Mouse (Mus musculus) frontal cortex, adult 2 months (tissue): ENCODE measurements at regions not wholly inside any gene's neighbourhood (a gene's known extent, or its start where the extent isn't known, plus 50 kb on each side); places are given as distances from the start of the nearest gene placed in this dataset.

Experiments
- DNase-seq, 2 experiments: peaks; one replicate each; pipeline ENCODE4 v3.0.0; 2022; ENCODE audit warnings: low spot score in 1 of 2; ENCODE audit errors: extremely low spot score in 1 of 2

DNA sequence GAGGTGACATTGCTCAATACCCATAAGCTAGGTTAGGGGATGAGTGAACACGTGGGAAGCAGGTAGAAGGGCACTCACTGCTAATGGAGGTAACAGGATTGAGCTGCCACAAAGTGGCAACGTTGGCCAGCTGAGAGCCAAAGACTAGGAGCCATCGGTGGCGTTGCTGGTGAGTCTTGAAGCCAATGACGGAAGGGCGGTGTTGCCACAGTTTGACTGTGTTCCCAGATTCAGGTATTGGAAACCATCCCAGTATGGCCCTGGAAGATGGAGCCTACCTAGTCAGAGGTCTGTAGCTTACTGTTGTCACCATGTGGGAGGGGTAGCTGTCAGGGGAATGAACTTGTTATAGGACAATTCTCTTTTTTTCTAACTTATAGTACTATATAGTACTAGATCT, 158.4 kb downstream of the Ly86 start:
- DNase-seq, result no peak

DNA sequence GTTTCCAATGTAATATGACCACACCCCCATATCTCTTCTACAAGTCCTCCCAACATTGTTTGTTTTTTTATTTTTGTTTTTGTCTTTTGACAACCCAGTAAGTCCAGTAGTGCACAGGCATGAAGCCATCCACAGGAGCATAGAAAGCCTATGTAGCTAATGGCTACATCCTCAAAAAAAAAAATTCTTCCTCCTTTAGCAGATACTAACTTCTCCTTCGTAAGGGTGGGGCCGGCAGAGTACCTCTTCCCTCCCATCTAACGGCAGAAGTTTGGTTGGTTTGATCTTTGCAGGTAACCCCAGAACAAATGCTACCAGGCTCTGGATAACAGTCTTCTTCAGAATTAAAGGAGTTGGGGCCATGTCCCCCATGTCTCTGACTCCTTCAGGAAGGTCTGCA, 158.9 kb downstream of the Ly86 start:
- no peak for DNase-seq

GRCm38 (mm10) chr13:37504373-37504772, 159.4 kb downstream of the Ly86 start:
- DNase-seq, result no peak

DNA sequence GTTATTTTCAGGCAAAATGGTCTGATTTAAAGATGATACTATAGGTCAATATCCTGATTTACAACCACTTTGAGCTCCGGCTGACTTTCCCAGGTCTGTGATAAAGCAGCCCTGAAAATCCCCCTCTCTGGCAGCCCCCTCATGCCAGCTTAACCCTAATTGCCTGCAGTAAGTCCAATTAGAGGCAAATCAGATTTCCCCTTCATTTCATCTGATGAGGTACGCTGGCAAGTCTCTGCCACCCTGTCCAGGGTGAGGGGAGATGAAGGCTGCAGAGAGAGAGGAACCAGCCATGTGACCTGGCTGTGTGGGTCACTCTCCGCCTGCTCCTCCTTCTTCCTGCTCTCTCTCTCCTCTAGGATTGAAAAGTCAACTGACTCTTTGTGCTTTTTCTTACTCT, 160.6 kb downstream of the Ly86 start:
- no peak for DNase-seq

GRCm38 (mm10) chr13:37506046-37506445, 161.0 kb downstream of the Ly86 start:
- no peak for DNase-seq

- DNase-seq, result no peak
Measured at GRCm38 (mm10) chr13:37506701-37507100, 161.7 kb downstream of the Ly86 start.

GRCm38 (mm10) chr13:37507146-37507545, 162.1 kb downstream of the Ly86 start:
- DNase-seq, result no peak

- no peak for DNase-seq
Measured at GRCm38 (mm10) chr13:37508385-37509351, 163.7 kb downstream of the Ly86 start.

DNA sequence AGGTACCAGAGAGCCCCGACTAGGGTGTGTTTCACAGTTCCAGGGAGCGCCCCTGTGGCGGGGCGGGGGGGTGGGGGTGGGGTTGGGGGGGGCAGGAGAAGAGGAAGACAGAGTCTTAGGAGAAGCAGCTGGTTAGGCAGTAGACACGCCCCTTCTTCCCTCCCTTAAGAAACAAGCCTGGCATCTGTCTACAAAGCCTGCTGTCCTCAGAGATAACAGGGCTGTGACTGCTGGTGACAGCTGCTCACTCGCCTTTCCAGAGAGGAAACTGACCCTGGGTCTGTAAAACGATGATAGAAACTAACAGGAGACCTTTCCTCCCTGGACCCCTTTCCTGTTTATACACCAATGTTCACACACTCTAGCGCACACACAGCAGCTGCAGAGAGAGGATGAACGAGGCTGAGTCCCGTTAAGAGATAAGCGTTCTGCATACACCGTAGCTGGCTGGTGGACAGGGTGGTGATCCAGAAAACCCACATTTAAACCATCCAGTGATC, 164.4 kb downstream of the Ly86 start:
- no peak for DNase-seq

DNA sequence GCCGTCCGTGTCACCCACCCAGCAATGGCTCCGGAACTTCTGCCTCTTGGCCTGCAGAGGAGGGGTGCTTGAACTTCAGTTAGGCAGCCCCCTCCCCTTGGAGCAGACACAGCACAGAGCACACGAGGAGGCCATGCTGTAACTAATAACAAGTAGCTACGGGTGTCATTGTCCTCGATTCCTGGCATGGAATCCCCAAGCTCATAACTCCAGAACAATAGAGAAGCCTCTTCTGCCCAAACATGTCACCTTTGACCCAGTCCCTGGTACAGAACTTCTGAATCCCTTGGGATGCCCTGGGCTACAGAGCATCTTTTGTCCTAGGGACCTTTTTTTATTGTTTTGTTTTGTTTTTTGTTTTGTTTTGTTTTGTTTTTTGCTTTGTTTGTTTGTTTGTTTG, 165.5 kb downstream of the Ly86 start:
- DNase-seq, result no peak

DNA sequence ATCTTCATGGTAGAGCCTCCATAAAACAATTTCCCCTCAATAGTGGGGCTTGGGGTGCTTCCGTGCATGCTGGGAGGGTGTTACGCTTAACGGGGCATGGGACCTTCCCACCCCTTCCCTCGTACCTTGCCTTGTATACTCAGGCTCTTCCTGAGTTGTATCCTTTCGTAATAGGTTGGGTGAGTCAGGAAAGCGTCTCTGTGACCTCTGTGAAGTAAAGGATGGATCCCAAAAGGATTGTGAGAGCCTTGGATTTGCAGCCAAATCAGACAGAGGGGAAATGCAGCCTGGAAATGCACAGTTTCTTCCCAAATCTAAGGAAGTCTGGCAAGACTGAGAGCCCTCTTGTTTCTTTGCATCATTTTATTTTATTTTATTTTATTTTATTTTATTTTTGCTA, 166.0 kb downstream of the Ly86 start:
- DNase-seq, result no peak

GRCm38 (mm10) chr13:37511406-37511805, 166.4 kb downstream of the Ly86 start:
- DNase-seq, result no peak

GRCm38 (mm10) chr13:37512781-37513180, 167.8 kb downstream of the Ly86 start:
- no peak for DNase-seq

GRCm38 (mm10) chr13:37513206-37513904, 168.3 kb downstream of the Ly86 start:
- no peak for DNase-seq

- DNase-seq, result peak; percentile 35 to 41
Measured at GRCm38 (mm10) chr13:37513905-37514607, 169.0 kb downstream of the Ly86 start.

DNA sequence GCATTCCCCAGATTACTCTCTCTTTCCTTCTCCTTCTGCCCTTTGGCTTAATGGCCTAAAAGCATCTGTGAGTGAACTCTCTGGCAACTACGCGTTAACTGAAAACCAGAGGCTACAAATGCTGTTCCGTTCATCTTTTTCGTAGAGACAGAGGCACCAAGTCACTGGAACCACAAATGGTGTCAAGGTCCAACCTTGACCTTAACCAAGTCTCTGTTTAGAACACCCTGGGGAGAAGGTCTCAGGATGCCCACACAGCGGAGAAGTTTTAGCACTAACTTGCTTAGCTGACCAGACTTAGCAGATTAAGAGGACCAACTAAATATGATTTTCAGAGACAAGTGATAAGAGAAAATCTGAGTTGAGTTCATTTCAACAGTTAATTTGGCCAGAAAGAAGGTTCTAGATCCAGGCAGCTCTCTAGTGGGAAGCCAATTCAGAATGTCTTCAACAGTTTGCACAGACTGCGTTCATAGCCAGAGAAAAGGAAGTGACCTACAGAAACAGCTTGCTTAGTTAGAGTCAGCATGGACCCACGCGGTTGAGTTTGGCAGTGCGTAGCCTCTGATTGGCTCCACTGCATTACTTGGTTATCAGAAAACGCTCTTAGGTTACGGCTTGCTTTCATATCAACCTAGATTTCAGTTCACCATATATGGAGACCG, 169.8 kb downstream of the Ly86 start:
- no peak for DNase-seq

- no peak for DNase-seq
Measured at GRCm38 (mm10) chr13:37517055-37517807, 172.2 kb downstream of the Ly86 start.

DNA sequence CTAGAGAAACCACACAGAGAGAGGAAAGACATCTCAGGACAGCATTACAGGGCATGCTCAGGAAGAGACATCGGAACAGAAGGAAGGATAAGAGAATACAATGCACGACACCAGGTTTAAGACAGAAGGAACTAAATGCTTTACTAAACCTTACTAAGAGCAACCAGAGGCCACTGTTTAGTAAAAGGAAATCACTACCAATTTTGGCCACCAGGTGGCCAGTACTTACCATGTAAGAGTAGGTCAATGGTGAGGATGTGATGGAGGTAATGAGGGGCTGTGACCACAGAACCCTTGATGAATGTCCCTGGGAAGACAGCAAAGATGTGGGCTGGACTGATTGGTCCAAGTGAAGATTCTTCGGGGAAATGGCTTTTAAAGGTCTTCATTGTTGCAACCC, 174.9 kb downstream of the Ly86 start:
- peak in 1 of 2 experiments; percentile 18 for DNase-seq

DNA sequence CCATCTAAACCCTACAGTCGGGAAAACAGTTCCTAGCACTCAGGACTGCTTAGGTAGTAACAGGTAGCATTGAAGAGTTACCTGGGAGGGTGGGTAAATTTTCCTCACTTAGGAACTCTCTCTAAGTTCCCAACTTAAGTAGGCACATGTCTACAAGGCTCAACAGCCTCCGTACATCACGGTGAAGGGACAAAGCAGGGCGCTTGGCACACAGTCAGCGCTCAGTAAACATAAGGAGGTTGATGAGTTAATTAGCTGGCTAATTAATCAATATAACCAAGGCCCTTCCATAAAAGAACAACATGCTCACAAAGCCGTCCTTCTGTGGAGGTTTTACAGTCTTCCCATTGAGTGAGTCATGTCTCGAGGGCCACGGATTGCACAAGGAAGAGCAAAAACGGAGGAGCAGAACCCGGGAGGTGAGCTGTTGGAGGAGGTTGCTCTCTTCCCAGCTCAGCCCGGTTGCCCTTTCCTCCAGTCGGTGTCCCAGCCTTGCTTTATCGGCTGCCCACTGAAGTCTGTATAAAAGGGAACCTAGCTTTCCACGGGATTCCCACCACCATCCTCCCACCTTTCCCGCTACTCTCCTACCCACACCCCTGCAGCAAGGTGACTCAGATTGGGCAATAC, 180.2 kb downstream of the Ly86 start:
- DNase-seq, result no peak
